Mouse (Mus musculus) brain, adult 10 weeks (tissue): ENCODE data around the gene Lrriq4. TPM values are rescaled to one million over a fixed set of nuclear protein-coding genes. Genes with fewer than 3 reads are reported as not detected.

ENCODE experiments used
- polyA plus RNA-seq: library from polyadenylated mRNA; stranded (reverse); fragments of 350-450 nt; fragmentation: Illumina TruSeq; extraction: RNeasy Lipid Tissue Mini Kit (QIAGEN cat#74804); gene quantifications from one replicate; pipeline ENCODE4 v1.2.3, GENCODE M21; 2015; ENCODE audit warnings: low read depth, low replicate concordance

The Lrriq4 gene
- polyA plus RNA-seq: not detected

GRCm38 (mm10) chr3:30644207-30644606 is at the start of gene Lrriq4:
Gene Lrriq4 (plus strand): TSS chr3:30644507.

DNA sequence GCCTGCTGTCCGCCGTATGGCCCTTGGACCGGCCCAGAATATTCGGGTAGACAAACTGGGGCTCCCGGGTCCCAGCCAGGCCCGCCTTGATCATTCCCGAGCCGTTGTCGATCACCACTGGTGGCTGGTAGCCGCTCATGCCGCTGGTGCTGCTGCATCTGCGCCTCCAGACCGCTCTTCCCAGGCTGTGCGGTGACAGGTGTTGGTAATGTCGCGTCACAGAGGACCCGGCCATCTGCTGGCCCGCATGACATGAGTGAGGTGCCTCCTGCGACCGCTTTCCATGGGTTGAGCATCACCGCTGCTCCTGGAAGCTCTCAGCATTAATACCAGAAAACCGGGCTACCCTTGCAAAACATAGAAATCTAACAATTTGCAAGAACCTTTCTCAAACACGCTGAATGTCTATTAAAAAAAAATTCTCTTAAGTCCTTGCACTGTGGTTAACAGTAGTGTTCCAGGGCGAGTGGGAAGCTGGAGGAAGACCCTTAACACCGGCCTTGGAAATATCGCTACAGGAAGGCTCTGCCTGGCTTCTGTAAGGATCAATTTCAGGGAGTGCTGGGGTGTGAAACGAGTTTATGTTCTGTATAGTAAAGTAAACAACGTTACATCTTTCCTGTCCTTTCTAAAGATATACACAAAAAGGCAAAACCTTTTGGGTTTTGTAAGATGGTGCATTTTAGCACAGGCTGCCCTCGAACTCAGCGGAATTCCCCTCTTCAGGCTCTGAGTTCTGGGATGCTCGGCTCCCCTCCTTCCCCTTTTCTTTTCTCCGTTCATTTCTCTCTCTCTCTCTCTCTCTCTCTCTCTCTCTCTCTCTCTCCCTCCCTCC is 44.4 kb upstream of the Lrriq4 start, which contains the start of gene Actrt3:
Actrt3 (minus strand) TSS at position 229 of the 835 bp plus-strand sequence.

DNA sequence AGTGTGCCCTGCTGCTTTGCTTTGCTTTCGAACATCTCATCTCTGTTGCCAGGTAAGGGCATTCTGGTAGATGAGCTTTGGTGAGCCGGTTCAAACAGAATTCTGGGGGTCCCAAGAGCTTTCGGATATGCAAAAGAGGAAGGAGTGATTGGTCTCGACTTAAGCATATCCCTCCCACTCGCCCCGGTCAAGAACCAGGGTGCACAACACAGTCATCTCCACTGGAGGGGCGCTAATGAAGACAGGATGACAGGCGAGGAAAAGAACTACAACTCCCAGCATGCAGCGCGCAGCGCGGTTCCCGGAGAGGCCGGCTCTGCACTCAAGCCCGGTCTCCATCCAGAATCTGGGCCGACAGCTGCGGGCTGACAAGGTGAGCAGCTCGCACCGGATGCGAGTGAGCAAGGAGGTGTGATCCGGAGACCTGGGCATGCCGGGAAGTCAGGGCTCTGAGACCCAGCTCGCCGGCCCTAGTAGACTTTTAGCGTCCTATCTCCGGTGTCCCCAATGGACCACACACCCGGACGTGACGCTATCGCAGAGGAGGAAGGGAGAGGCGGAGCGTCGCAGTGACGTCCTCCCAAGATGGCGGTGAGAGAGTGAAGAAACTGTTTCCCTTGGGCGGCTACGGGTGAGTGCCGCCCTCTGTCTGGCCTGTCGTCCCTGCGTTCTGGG is 42.1 kb upstream of the Lrriq4 start, which contains the start of gene Mynn:
Mynn (plus strand) TSS at position 1 of the 675 bp plus-strand sequence.

GRCm38 (mm10) chr3:30647440-30648090 is 3.3 kb downstream of the Lrriq4 start, which contains the start of gene Lrrc34:
Gene Lrrc34 (minus strand): TSS chr3:30647869.

GRCm38 (mm10) chr3:30699711-30700505 is 55.6 kb downstream of the Lrriq4 start, which contains the start of gene Lrrc31:
Gene Lrrc31 (minus strand): TSS chr3:30699843.

Other genes with a start within 250 kb of the Lrriq4 start
- 3.2 TPM for gene Mecom, start 96.5 kb upstream of the Lrriq4 start, polyA plus RNA-seq
- gene Actrt3, start 44.6 kb upstream of the Lrriq4 start, polyA plus RNA-seq: 0.68 TPM
- 11.8 TPM for gene Mynn, start 42.4 kb upstream of the Lrriq4 start, polyA plus RNA-seq
- gene Lrrc34, start 3.4 kb downstream of the Lrriq4 start, polyA plus RNA-seq: 1.0 TPM
- gene Lrrc31, start 55.3 kb downstream of the Lrriq4 start, polyA plus RNA-seq: not detected
- gene Samd7, start 101.8 kb downstream of the Lrriq4 start, polyA plus RNA-seq: not detected
- 113 TPM for gene Sec62, start 148.4 kb downstream of the Lrriq4 start, polyA plus RNA-seq
- 1.5 TPM for gene Gpr160, start 211.4 kb downstream of the Lrriq4 start, polyA plus RNA-seq